Mouse (Mus musculus) stomach, embryonic 16.5 days (tissue): ENCODE measurements at regions not wholly inside any gene's neighbourhood (a gene's known extent, or its start where the extent isn't known, plus 50 kb on each side); places are given as distances from the start of the nearest gene placed in this dataset.
"Not testable (repeated sequence)": the region's sequence is repeated elsewhere in the genome, so short reads cannot be mapped to it uniquely, and the experiment has no call there.

Experiments
- ATAC-seq: fragments of 200-750 bp; cut with Nextera tagmentation; 2 replicates; pipeline ENCODE4 v1.8.0; 2017; ENCODE audit warnings: moderate number of reproducible peaks, moderate TSS enrichment; ENCODE audit not compliant: insufficient read depth, low FRiP score
- H3K27ac ChIP-seq: fragments of 300-500 bp; sonication (generic); 2 replicates; pipeline ENCODE4 v1.5.1; 2014; ENCODE audit warnings: low read length
- H3K27me3 ChIP-seq: fragments of 300-500 bp; sonication (generic); 2 replicates; pipeline ENCODE4 v1.6.1; 2014; ENCODE audit warnings: low read length, control low read depth, mixed read lengths; ENCODE audit not compliant: control insufficient read depth, insufficient read depth
- H3K36me3 ChIP-seq: fragments of 300-500 bp; sonication (generic); 2 replicates; pipeline ENCODE4 v1.6.1; 2014; ENCODE audit warnings: low read length; ENCODE audit not compliant: control insufficient read depth, insufficient read depth
- H3K4me1 ChIP-seq: fragments of 300-500 bp; sonication (generic); 2 replicates; pipeline ENCODE4 v1.6.1; 2014; ENCODE audit warnings: low read length, control low read depth, mixed read lengths; ENCODE audit not compliant: control insufficient read depth, insufficient read depth
- H3K4me2 ChIP-seq: fragments of 300-500 bp; sonication (generic); 2 replicates; pipeline ENCODE4 v1.6.1; 2014; ENCODE audit warnings: low read depth, low read length, mixed read lengths
- H3K4me3 ChIP-seq: fragments of 300-500 bp; sonication (generic); replicated peaks from 2 replicates; pipeline ENCODE4 v1.5.1; 2014; ENCODE audit warnings: mild to moderate bottlenecking, low read length
- H3K9ac ChIP-seq: fragments of 300-500 bp; sonication (generic); 2 replicates; pipeline ENCODE4 v1.6.1; 2014; ENCODE audit warnings: low read length
- H3K9me3 ChIP-seq: fragments of 300-500 bp; sonication (generic); replicated peaks from 2 replicates; pipeline ENCODE4 v1.6.1; 2016; ENCODE audit warnings: low read length, control low read depth; ENCODE audit not compliant: control insufficient read depth
- WGBS: fragments of 180-500 bp; shearing (Covaris S2); extraction: QIAGEN DNeasy Blood & Tissue Kit; methylation state at CpG from one replicate; pipeline ENCODE4 v1.1.7; 2014; 5-methylcytosine and 5-hydroxymethylcytosine counted together

GRCm38 (mm10) chr12:39634337-39634736, 403.5 kb downstream of the Arl4a start:
- H3K9ac ChIP-seq, result no peak overlapping the region
- no peak for ATAC-seq
- no peak overlapping the region for H3K4me3 ChIP-seq
- WGBS, result 51% methylated on average over 4 of the region's 4 CpGs
- H3K36me3 ChIP-seq, result no peaks in the 10 kb centered on the region
- H3K9me3 ChIP-seq, result no peaks in the 10 kb centered on the region
- no peak overlapping the region for H3K4me2 ChIP-seq
- no peaks in the 10 kb centered on the region for H3K4me1 ChIP-seq
- no peak overlapping the region for H3K27ac ChIP-seq
- no peaks in the 10 kb centered on the region for H3K27me3 ChIP-seq

DNA sequence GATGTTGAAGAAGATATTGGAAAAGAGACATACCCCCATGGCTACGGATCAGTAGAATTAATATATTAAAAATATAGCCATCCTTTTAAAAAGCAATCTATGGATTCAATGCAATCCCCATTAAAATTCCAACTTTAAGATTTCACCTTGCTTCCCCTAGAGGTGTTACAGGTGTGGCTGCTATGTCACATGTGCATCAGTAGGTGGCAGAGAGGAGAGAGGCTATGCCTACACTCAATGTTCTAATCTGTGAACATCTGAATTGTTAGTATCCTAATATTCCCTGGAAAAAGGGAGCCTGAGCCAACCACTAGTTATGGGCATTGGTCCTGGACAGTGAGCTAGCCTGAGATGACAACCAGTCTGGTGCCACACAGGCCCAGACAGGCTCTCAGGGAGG, 416.6 kb downstream of the Arl4a start:
- H3K4me2 ChIP-seq, result no peak overlapping the region
- H3K9ac ChIP-seq, result no peak overlapping the region
- no peak overlapping the region for H3K4me3 ChIP-seq
- no peaks in the 10 kb centered on the region for H3K9me3 ChIP-seq
- H3K27ac ChIP-seq, result no peak overlapping the region
- ATAC-seq, result no peak
- H3K4me1 ChIP-seq, result no peaks in the 10 kb centered on the region
- WGBS, result 87% methylated on average over 1 of the region's 1 CpGs
- no peaks in the 10 kb centered on the region for H3K36me3 ChIP-seq
- no peaks in the 10 kb centered on the region for H3K27me3 ChIP-seq

- Histone ChIP-seq H3K9ac (no peak overlapping the region), H3K4me3 (no peak overlapping the region), H3K4me2 (no peak overlapping the region), H3K36me3 (no peaks in the 10 kb centered on the region), H3K27ac (no peak overlapping the region), H3K4me1 (no peaks in the 10 kb centered on the region), H3K27me3 (no peaks in the 10 kb centered on the region), H3K9me3 (no peaks in the 10 kb centered on the region)
- no peak for ATAC-seq
- 58% methylated on average over 3 of the region's 3 CpGs for WGBS
Observed at GRCm38 (mm10) chr12:39605289-39605688, 432.5 kb downstream of the Arl4a start.

DNA sequence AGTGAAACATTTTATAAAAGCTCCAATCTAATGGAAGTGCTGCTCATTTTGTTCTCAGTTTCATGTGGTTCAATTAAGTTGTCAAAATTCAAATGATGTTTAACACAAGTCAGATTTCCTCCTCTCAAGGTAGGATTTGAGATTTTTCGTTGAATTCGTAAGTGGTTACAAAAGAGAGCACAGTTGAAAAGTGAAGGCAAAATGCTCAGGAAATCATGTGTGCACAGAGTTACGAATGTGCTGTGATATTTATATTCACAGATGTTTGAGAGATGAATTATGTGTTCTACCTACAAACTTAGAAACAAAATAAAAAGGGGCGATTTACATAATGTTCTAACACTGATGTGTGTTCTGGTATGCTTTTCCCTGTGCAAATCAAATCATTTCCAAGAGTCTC, 433.1 kb downstream of the Arl4a start:
- Histone ChIP-seq H3K27ac (no peak overlapping the region), H3K27me3 (no peaks in the 10 kb centered on the region), H3K4me2 (no peak overlapping the region), H3K36me3 (no peaks in the 10 kb centered on the region), H3K9ac (no peak overlapping the region), H3K4me1 (no peaks in the 10 kb centered on the region), H3K4me3 (no peak overlapping the region), H3K9me3 (no peaks in the 10 kb centered on the region)
- no peak for ATAC-seq
- WGBS, result 65% methylated on average over 4 of the region's 4 CpGs

GRCm38 (mm10) chr12:39594726-39595125, 443.1 kb downstream of the Arl4a start:
- ATAC-seq, result no peak
- WGBS, result 14% methylated on average over 1 of the region's 1 CpGs

GRCm38 (mm10) chr12:39593781-39594180, 444.0 kb downstream of the Arl4a start:
- ATAC-seq, H3K36me3 ChIP-seq: not testable (repeated sequence)

More at GRCm38 (mm10) chr12:39594726-39595125, 443.1 kb downstream of the Arl4a start:
- no peak overlapping the region for H3K4me3 ChIP-seq
- no peak overlapping the region for H3K27ac ChIP-seq
- H3K4me2 ChIP-seq, result no peak overlapping the region
- no peak overlapping the region for H3K9ac ChIP-seq
- H3K36me3 ChIP-seq, result no peaks in the 10 kb centered on the region
- H3K27me3 ChIP-seq, result no peaks in the 10 kb centered on the region
- H3K9me3 ChIP-seq, result no peaks in the 10 kb centered on the region
- H3K4me1 ChIP-seq, result no peaks in the 10 kb centered on the region

DNA sequence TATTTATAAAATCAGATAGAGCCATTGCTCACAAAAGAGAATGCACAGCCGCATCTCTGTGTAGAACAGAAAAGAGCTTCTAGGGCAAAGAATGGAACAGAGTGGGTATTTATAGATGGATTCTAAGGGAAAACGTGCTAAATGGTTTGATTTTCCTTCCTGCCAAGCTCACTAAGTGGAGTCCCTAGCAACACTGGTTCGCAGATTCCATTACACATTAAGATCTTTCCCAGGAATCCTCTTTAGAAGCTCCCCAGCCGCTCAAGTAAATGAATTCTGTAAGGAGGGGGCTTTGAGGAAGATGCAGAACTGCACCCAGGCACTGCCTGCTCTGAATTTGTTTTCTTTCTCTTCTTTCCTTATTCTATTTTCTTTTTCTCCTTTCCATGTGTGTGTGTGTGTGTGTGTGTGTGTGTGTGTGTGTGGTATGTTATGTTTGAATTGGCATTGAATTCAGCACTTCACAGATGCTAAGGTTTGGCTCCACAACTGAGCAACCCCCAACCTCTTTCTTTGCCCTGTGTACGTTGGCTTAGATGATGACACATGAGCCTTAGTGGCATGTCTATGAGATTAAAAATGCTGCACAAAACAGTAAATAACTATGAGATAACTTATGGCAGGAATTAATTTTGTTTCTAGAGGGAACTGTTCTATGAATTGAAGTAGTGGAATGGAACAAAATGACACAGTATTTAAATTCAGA, 450.5 kb downstream of the Arl4a start:
- H3K4me1 ChIP-seq, result no peaks in the 10 kb centered on the region

More at GRCm38 (mm10) chr12:39593781-39594180, 444.0 kb downstream of the Arl4a start:
- not testable (repeated sequence) for H3K9ac ChIP-seq, H3K27me3 ChIP-seq, H3K4me3 ChIP-seq, H3K27ac ChIP-seq, H3K4me1 ChIP-seq, H3K4me2 ChIP-seq, H3K9me3 ChIP-seq

GRCm38 (mm10) chr12:39586163-39586562, 451.7 kb downstream of the Arl4a start:
- Histone ChIP-seq H3K4me1 (no peaks in the 10 kb centered on the region), H3K9me3 (no peaks in the 10 kb centered on the region), H3K9ac (no peak overlapping the region), H3K27me3 (no peaks in the 10 kb centered on the region), H3K4me2 (no peak overlapping the region), H3K27ac (no peak overlapping the region), H3K36me3 (no peaks in the 10 kb centered on the region), H3K4me3 (no peak overlapping the region)
- WGBS, result 79% methylated on average over 4 of the region's 4 CpGs
- ATAC-seq, result no peak

More for the DNA sequence above, 450.5 kb downstream of the Arl4a start:
- Histone ChIP-seq H3K27me3 (no peaks in the 10 kb centered on the region), H3K4me3 (no peak overlapping the region), H3K4me2 (no peak overlapping the region), H3K36me3 (no peaks in the 10 kb centered on the region), H3K27ac (no peak overlapping the region), H3K9ac (no peak overlapping the region), H3K9me3 (no peaks in the 10 kb centered on the region)
- WGBS, result 52% methylated on average over 5 of the region's 5 CpGs
- no peak for ATAC-seq

DNA sequence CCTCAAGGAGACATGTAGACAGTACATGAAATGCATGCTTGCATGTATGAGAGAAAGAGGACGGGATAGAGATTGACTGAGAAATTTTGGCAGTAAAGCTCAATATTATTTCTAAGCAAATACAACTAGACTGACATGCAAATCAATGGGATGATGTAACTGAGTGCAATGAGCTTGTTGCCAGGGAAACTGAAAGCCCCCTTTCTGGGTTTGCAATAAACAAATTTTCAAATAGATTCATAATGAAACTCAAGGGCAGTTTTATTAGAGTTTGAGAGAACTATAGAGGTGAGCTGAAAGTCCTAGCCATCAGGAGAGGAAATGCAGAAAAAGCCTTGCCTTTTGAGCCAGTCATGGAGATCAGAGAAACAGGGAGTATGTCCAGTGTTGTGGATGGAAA, 460.2 kb downstream of the Arl4a start:
- no peak overlapping the region for H3K4me3 ChIP-seq
- no peak overlapping the region for H3K27ac ChIP-seq
- H3K36me3 ChIP-seq, result no peaks in the 10 kb centered on the region
- H3K9me3 ChIP-seq, result no peaks in the 10 kb centered on the region
- no peaks in the 10 kb centered on the region for H3K27me3 ChIP-seq
- 76% methylated on average over 1 of the region's 1 CpGs for WGBS
- no peak overlapping the region for H3K4me2 ChIP-seq
- no peak for ATAC-seq
- no peak overlapping the region for H3K9ac ChIP-seq
- no peaks in the 10 kb centered on the region for H3K4me1 ChIP-seq
